Mouse (Mus musculus) left cerebral cortex, adult 8-10 months (tissue): ENCODE results near the gene Sec24a. TPM values are rescaled to one million over a fixed set of nuclear protein-coding genes. Genes with fewer than 3 reads are reported as not detected.

ENCODE experiments used
- DNase-seq, 2 experiments: peaks; one replicate each; pipeline ENCODE4 v3.0.0; 2022; ENCODE audit warnings: low spot score in 2 of 2
- total RNA-seq, 4 experiments: library from RNA; stranded (reverse); gene quantifications; 2 replicates each; pipeline ENCODE4 v1.2.4; 2022

Sec24a gene
- total RNA-seq, 4 experiments from 2014 or later = 19.1 to 21.9 (median 19.8) TPM

DNA sequence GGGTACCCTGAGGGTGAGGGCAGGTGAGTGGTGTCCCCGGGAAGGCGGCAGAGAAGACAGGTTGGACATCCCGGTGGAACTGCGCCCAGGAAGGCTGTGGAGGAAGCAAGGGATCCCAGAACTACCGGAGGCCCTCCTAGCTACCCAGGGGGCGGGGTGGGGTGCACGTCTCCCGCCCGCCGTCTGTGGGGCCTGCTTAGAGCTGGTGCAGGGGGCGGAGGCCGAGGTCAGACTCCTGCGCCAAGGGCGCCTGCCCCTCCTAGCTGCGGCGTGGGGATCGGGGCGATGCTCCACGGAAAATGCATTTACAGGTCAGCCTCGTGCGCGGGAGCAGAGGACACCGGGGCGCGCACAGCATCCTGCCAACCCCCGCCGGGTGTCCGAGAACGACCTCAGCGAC is 113.2 kb downstream of the Sec24a start:
- DNase-seq = peak in 1 of 2 experiments; percentile 13

DNA sequence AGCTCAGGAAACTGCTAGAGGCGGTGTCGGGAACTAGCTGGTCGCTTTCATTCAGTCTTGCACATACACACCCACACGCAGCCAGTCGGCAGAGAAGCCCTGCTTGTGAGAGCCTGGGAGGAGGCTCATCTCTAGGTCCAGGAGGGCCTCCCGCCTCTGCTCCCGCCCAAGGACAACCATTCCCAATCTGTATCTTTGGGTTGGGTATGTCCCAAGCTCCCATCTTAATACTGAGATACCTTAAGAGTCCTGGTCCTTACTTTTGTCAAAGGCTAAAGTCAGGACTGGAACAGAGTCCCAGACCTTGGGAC is 113.6 kb downstream of the Sec24a start:
- DNase-seq = peak in 1 of 2 experiments; percentile 51

DNA sequence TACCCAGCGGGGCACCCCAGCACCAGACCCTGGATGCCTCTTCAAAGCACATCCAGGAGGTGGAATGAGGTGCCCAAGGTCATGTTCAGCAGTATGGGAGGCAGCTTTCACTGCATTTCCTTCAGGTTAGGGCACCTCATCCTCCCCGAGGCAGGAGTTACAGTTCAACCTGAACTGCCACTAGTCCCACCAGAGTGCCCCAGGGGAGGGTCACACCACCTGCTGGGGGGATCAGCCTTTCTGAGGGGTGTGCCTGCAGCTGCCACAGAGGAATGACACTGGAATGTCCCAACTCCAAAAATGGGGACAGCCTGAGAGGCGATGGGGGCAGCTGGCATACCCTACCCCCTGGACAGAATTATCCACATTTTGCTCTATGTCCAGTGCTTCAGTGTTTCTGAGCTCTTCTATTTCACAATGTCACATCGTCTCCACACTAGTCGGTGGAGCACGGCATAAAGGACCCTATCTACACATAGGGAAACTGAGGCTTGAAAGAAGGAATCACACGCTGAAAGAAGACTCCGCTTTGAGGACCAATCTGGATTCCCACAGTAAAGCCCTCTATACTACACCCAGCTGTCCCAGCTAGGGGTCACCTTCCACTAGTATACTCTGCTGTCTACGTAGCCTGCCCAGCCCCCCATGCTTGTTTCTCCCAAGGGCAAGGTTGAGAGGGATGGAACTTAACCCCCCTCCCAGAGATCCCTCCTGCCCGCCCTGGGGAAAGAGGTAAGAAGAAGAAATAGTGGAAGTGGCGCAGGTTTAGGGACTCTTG is 114.1 kb downstream of the Sec24a start:
- DNase-seq = peak in 1 of 2 experiments; percentile 6

DNA sequence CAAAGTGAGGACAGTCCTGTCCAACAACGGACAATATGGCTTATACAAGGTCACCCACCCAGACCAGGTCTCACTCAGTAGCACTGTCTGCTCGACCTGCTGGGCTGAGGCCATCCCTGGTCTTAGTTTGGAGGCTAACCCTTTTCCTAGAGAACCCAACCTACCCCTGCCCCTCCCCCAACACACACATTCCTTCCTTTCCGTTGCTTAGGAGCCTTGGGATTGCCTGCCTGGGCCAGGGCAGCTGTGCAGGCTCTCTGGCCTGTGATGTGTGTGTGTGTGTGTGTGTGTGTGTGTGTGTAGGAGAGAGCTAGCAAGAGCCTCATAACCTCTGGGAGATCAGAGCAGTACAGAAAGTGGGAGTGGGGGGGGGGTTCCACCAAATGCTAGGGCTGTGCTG is 114.9 kb downstream of the Sec24a start:
- peak in 1 of 2 experiments; percentile 9 for DNase-seq

DNA sequence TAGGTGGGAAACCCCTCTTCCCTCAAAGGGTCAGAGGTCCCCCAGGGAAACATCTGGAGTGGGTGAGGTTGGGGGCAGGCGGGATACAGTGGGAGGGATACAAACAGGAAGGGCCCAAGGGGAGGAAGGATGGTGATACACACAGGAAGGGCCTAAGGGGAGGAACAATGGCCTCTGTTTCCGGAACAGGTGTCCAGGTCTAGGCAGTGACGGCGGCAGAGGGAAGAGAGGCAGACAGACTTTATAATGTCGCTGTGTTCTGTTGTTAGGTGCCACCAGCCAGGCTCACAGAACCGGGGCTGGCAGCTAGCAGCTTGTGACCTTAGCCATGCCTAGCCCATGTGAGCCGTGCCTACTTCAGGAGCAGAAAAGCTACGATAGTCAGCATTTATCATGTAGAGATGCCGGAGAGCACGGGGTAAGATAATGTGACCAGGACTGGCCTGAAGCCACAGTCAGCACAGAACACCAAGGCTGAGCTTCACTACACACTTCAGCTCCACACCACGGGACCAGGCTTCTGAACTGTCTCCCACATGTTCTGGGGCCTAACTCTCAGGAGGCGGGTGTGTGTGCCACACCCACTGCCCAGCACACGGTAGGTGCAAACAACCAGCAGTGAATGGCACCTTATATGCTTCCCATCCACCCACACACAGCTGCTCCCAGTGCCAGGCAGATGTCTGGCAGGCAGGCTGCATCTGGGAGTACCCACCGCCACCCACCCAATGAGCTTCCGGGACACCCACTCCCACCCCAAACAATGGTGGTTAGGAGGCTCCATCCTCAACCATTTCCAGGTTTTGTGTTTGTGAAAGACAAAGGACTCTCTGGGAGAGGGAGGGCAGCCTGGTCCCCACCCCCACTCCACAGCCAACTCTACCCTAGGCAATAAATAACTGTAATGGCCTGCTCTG is 116.4 kb downstream of the Sec24a start:
- peak in 1 of 2 experiments; percentile 66 for DNase-seq

DNA sequence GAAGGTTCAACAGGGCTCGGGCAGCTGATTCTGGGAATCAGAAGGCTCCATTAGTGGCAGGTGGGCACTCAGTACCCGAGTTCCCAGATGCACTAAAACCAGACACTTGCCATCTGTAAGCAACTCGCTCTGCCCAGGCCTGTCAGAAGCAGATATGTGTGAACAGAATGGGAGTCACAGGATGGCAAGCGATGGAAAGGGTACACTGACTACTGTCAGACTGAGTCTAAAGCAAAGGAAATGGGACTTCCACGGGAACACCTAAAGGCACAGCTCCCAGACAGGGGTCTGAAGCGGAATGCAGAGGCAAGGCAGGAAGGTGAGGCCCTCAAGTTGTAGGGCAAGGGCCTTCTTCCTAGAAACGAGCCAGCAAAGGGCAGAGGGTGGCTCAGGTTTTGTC is 117.2 kb downstream of the Sec24a start:
- no peak for DNase-seq

DNA sequence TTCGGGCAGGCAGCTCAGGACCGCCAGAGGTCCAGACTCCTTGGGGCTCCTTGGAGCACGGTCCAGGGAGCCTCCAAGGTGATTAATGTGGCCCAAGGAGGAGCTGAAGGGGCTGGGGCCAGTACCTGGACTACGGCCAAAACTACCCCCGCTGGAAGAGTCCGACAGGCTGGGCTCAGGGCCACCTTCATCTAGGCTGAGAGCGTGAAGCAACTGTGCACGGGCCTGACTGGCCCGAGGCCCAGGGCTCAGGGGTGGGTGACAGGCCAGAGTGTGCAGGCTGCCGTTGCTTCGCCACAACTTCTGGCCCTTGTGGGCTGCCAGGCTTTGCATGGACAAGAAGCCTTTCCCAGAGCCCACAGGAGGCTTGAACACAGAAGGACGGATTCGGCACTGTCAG is 118.1 kb downstream of the Sec24a start:
- DNase-seq = no peak

DNA sequence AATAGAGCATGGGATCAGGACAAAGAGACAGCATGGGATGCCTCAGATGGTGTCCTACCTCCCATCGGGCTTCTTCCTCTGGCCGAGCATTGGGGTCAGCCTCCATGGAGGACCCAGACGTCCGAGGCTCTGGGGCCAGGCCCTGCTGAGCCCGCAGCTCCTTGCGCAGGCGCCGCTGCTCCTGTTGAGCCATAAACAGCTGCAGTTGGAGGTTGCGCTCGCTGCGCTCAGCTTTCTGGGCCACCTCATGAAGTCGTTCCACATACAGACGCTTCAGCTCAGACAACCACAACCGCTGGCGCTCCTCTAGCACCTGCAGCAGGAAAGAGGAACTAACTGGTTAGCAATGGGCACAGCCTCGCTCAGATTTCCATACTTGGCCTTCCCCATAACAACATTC is 119.2 kb downstream of the Sec24a start:
- DNase-seq = no peak

DNA sequence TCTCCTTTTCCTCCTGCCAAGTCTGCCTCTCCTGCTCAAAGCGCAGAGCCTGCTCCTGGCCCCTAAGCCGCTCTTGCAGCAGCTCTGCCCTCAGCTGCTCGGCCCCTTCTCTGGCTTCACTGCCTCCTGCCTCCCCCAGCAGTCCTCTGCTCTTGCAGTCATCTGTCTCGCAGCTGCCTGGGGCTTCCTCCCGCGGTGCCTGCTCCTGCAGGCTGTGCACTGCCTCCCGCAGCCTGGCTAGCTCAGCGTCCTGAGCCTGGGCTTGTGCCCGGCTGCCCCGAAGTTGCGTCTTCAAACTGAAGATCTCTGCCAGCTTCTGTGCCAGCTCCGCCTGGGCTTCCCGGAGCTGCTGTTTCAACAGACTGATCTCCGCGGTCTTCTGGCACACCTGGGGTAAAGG is 119.7 kb downstream of the Sec24a start:
- DNase-seq = no peak

DNA sequence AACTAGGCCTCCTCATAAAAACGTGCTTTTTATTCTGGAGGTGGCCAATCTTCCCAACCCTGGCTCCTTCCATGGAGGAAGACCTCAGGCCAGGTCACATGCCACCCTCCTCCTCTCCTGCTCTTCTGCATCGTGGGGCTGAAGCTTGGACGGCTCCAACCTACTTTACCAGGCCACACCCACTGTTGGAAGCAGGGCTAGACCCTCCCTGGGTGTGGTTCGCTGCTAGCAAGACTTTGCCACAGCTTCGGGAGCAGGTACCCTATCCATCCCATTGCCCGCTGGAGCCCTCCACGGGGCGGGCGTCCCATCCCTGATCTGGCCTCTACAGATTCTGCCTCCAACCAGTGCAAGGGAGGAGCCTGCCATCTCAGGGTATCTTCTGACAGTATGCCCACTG is 120.2 kb downstream of the Sec24a start:
- no peak for DNase-seq

Other genes with a start within 250 kb of the Sec24a start
- 1 to 10 TPM; 5.9 to 8.5 (median 6.5) TPM for gene Phykpl, start 178.9 kb downstream of the Sec24a start, total RNA-seq
- 100 to 1,000 TPM; 113 to 139 (median 126) TPM for gene Hnrnpab, start 156.8 kb downstream of the Sec24a start, total RNA-seq
- 10 to 100 TPM; 50.4 to 57.4 (median 53.6) TPM for gene Nhp2, start 143.9 kb downstream of the Sec24a start, total RNA-seq
- 10 to 100 TPM; 48.2 to 59.4 (median 54.7) TPM for gene Rmnd5b, start 127.7 kb downstream of the Sec24a start, total RNA-seq
- 10 to 100 TPM; 15.5 to 17.2 (median 16.7) TPM for gene N4bp3, start 112.8 kb downstream of the Sec24a start, total RNA-seq
- gene D930048N14Rik, start 112.7 kb downstream of the Sec24a start, total RNA-seq = 1 to 10 TPM; 1.6 to 2.8 (median 2.6) TPM
- gene 0610009B22Rik, start 74.8 kb downstream of the Sec24a start, total RNA-seq = 10 to 100 TPM; 30.0 to 34.7 (median 33.3) TPM
- gene Sar1b, start 53 bp upstream of the Sec24a start, total RNA-seq = 10 to 100 TPM; 63.7 to 73.2 (median 67.6) TPM
- 10 to 100 TPM; 53.5 to 60.9 (median 57.6) TPM for gene Jade2, start 94.0 kb upstream of the Sec24a start, total RNA-seq
- 10 to 100 TPM; 40.8 to 45.8 (median 41.1) TPM for gene Cdkn2aipnl, start 204.0 kb upstream of the Sec24a start, total RNA-seq
- gene Ube2b, start 237.1 kb upstream of the Sec24a start, total RNA-seq = 100 to 1,000 TPM; 159 to 178 (median 168) TPM
- 10 to 100 TPM; 13.2 to 18.5 (median 16.8) TPM for gene Cdkl3, start 240.6 kb upstream of the Sec24a start, total RNA-seq